Mouse (Mus musculus) heart, embryonic 12.5 days (tissue): ENCODE measurements around the gene Caln1. TPM values are rescaled to one million over a fixed set of nuclear protein-coding genes. Genes with fewer than 3 reads are reported as not detected.

Source experiments
- ATAC-seq: fragments of 200-750 bp; cut with Nextera tagmentation; 2 replicates; pipeline ENCODE4 v1.8.0; 2017; ENCODE audit warnings: moderate TSS enrichment, moderate library complexity; ENCODE audit not compliant: insufficient number of reproducible peaks, low FRiP score
- H3K27ac ChIP-seq: fragments of 300-500 bp; sonication (generic); 2 replicates; pipeline ENCODE4 v1.5.1; 2016; ENCODE audit warnings: mild to moderate bottlenecking, moderate library complexity; ENCODE audit not compliant: poor library complexity, severe bottlenecking
- H3K27me3 ChIP-seq: fragments of 300-500 bp; sonication (generic); replicated peaks from 2 replicates; pipeline ENCODE4 v1.6.1; 2016; ENCODE audit warnings: mild to moderate bottlenecking, moderate library complexity
- H3K36me3 ChIP-seq: fragments of 300-500 bp; sonication (generic); 2 replicates; pipeline ENCODE4 v1.6.1; 2016; ENCODE audit warnings: mild to moderate bottlenecking, moderate library complexity
- H3K4me1 ChIP-seq: fragments of 300-500 bp; sonication (generic); replicated peaks from 2 replicates; pipeline ENCODE4 v1.6.1; 2016; ENCODE audit warnings: mild to moderate bottlenecking
- H3K4me2 ChIP-seq: fragments of 300-500 bp; sonication (generic); 2 replicates; pipeline ENCODE4 v1.6.1; 2016; ENCODE audit warnings: mild to moderate bottlenecking, moderate library complexity
- H3K4me3 ChIP-seq: fragments of 300-500 bp; sonication (generic); 2 replicates; pipeline ENCODE4 v1.5.1; 2016; ENCODE audit warnings: mild to moderate bottlenecking
- H3K9ac ChIP-seq: fragments of 300-500 bp; sonication (generic); 2 replicates; pipeline ENCODE4 v1.6.1; 2016; ENCODE audit warnings: mild to moderate bottlenecking, moderate library complexity
- H3K9me3 ChIP-seq: fragments of 300-500 bp; sonication (generic); replicated peaks from 2 replicates; pipeline ENCODE4 v1.6.1; 2016; ENCODE audit warnings: mild to moderate bottlenecking, moderate library complexity
- WGBS: fragments of 180-500 bp; shearing (Covaris S2); methylation state at CpG from one replicate; pipeline ENCODE4 v1.1.7; 2016; 5-methylcytosine and 5-hydroxymethylcytosine counted together
- polyA plus RNA-seq: library from polyadenylated mRNA; unstranded; fragments of >200 nt; fragmentation: Nextera tagmentation; extraction: Ambion mirVana; gene quantifications from 2 replicates; pipeline ENCODE4 v1.2.1, GENCODE M21; 2016

The Caln1 gene
- polyA plus RNA-seq, 1 experiment from 2014 or later = 0.03 TPM

DNA sequence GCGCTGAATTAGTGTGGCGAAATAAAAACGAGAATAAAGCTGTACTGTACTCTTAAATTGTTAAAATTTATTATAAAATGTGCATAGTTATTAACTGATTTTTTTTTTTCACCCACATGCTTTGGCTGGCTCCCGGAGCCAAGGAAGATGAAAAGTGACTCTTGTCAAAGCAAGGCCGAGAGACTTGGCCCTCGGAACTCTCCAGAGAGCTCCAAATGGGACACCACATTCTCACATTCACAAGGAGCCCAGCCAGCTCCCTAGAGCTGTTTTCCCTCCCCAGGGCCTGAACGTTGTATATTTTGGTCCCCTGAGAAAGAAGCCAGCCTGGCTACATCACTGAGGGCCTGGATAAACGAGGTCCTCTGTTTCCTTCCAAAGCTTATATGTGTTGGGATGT lies 25.1 kb downstream of the Caln1 start:
- WGBS = 67% methylated on average over 8 of the region's 8 CpGs
- Histone ChIP-seq H3K4me3 (no peak overlapping the region), H3K4me1 (no peaks in the 10 kb centered on the region), H3K27me3 (no peaks in the 10 kb centered on the region), H3K36me3 (no peaks in the 10 kb centered on the region), H3K4me2 (no peak overlapping the region), H3K9me3 (peaks cover 15% of the 10 kb centered on the region; the same call in 1 of the 2 replicates), H3K9ac (no peak overlapping the region), H3K27ac (no peak overlapping the region)
- no peak for ATAC-seq

DNA sequence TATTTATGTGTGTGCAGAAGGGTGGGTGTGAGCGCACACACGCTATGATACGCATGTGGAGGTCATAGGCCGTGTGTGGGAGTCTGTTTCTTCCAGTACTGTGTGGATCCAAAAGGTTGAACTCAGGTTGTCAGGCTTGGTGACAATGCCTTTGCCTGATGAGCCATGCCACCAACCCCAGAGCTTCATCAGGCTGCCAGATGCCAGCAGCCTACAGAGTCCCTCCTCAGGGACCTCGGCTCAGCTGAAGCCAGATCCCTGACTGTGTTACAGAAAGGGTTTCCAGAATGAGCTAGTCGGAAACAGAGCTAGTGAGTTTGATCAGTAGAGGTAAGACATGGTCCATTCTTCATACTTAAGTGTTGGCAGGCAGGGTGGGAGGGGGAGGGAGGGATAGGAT lies 25.9 kb downstream of the Caln1 start:
- Histone ChIP-seq H3K36me3 (no peaks in the 10 kb centered on the region), H3K4me2 (no peak overlapping the region), H3K9me3 (peaks cover 15% of the 10 kb centered on the region; the same call in 1 of the 2 replicates), H3K4me3 (no peak overlapping the region), H3K9ac (no peak overlapping the region), H3K27me3 (no peaks in the 10 kb centered on the region), H3K4me1 (no peaks in the 10 kb centered on the region), H3K27ac (no peak overlapping the region)
- no peak for ATAC-seq
- WGBS = 66% methylated on average over 6 of the region's 6 CpGs

DNA sequence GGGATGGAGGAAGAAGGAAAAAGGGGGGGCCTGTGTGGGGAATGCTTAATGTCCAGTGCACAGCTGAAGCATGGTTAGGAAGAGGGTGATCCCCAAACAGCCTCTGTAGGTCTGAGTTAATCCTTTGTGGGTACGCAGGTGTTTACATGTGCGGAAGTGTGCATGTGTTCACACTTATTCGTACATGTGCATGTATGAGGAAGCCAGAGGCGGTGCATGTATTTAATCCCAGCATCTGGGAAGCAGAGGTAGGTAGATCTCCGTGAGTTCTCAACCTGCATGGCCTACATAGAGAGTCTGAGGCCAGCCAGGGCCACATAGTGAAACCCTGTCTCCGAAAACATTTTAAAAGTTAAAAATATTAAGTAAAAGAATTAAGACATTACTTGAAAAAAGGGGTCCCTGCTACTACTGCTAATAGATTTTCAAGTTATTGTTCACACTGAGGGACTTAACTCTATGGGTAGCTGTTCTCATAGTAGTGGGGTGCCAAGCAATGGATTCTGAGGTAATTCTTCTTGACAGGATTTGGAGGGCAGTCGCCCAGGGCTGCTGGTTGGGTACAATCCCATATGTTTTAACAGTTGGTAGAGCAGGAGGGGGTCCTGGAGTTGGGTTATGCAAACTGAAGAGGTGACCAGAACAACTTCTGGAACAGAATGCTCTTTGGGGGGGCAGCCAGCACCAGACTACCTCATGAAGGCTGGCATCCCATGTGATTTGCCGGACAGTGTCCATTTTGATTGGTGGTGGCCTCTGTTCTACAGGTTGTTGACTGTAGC lies 31.1 kb downstream of the Caln1 start:
- WGBS = 80% methylated on average over 8 of the region's 8 CpGs
- Histone ChIP-seq H3K4me2 (no peak overlapping the region), H3K27ac (no peak overlapping the region), H3K27me3 (no peaks in the 10 kb centered on the region), H3K9ac (no peak overlapping the region), H3K36me3 (no peaks in the 10 kb centered on the region), H3K9me3 (peaks cover 28% of the 10 kb centered on the region), H3K4me3 (no peak overlapping the region), H3K4me1 (no peaks in the 10 kb centered on the region)
- no peak for ATAC-seq

DNA sequence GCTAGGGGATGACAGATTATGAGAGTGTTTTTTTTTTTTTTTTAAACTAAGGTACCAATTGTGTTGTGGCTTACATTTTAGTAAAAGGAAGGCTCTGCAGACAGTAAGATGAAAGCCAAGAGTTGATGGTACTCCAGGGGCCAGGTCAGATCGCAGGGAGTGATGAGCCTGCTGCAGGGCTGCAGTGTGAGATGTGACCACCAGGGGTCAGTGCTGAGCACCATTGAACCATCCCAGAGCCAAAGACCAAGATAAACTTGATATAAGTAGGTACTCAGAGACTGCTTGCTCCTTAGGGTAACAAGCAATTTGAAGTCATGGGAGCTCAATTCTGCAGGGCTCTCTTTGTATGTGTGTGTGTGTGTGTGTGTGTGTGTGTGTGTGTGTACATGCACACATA lies 35.9 kb downstream of the Caln1 start:
- Histone ChIP-seq H3K27ac (no peak overlapping the region), H3K27me3 (no peaks in the 10 kb centered on the region), H3K4me1 (no peaks in the 10 kb centered on the region), H3K9me3 (peaks cover 30% of the 10 kb centered on the region), H3K36me3 (no peaks in the 10 kb centered on the region), H3K9ac (no peak overlapping the region), H3K4me3 (no peak overlapping the region), H3K4me2 (no peak overlapping the region)
- 50% methylated on average over 1 of the region's 1 CpGs for WGBS
- ATAC-seq = no peak

DNA sequence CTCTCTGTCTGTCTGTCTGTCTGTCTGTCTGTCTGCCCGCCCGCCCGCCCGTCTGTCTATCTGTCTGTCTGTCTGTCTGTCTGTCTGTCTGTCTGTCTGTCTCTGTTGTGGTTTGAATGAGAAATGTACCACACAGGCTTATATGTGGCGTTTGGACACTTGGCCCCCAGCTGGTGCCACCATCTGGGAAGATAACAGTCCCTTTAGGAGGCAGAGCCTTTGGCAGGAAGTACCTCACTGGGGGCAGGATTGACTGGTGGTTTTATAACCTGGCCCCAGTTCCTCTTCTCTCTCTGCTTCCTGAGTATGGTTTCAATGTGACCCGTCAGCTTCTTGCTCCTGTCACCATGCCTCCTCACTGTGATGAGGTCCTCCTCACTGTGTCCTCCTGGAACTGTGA lies 40.5 kb downstream of the Caln1 start:
- Histone ChIP-seq H3K36me3 (no peaks in the 10 kb centered on the region), H3K27ac (no peak overlapping the region), H3K4me1 (no peaks in the 10 kb centered on the region), H3K27me3 (no peaks in the 10 kb centered on the region), H3K4me2 (no peak overlapping the region), H3K4me3 (no peak overlapping the region), H3K9ac (no peak overlapping the region), H3K9me3 (peaks cover 41% of the 10 kb centered on the region)
- WGBS = 82% methylated on average over 6 of the region's 6 CpGs
- ATAC-seq = no peak

DNA sequence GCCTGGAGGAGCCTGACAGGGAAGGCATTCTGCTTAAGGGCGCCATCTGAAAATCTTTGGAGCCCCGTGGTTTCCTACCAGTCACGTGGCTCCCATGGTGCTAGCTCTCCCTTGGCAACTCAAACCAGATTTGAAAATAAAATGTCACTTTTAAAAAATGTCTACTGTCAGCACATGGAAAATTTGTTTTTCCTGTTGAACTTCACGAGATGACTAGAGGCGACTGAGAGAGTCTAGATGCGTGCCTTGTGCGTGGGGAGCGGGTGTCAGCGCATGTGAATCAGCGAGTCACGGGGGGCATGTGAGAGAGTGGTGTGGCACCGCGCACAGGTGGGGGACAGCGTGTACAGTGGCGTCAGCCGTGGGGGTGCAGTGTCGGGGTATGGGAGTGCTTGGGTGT lies 42.3 kb downstream of the Caln1 start:
- no peak overlapping the region for H3K4me3 ChIP-seq
- H3K36me3 ChIP-seq = no peaks in the 10 kb centered on the region
- H3K27me3 ChIP-seq = no peaks in the 10 kb centered on the region
- 87% methylated on average over 17 of the region's 17 CpGs for WGBS
- H3K9ac ChIP-seq = no peak overlapping the region
- no peak overlapping the region for H3K4me2 ChIP-seq
- ATAC-seq = no peak
- H3K27ac ChIP-seq = no peak overlapping the region
- peaks cover 41% of the 10 kb centered on the region for H3K9me3 ChIP-seq
- H3K4me1 ChIP-seq = no peaks in the 10 kb centered on the region

DNA sequence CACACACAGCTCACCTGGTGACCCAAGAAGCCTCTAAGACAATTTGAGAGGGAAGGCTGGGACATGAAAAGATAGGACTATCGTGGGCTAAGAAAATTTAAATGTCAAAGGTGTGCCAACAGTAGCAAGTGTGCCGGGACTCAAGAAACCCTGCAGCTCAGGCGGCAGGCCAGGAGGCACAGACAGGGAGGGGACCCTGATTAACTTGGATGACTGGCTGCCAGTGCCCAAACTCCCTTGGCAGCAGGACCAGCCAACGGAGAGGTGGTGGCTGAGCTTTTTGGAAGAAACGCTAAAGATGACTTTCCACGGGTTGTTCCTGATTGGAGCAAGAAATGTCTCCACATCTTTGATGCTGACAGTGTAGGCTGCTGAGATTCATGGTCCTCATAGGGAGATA lies 78.2 kb downstream of the Caln1 start:
- ATAC-seq = no peak
- no peak overlapping the region for H3K27ac ChIP-seq
- H3K4me2 ChIP-seq = no peak overlapping the region
- no peak overlapping the region for H3K9ac ChIP-seq
- H3K27me3 ChIP-seq = peaks cover 73% of the 10 kb centered on the region
- H3K9me3 ChIP-seq = no peaks in the 10 kb centered on the region
- peaks cover 10% of the 10 kb centered on the region for H3K4me1 ChIP-seq
- H3K4me3 ChIP-seq = no peak overlapping the region
- H3K36me3 ChIP-seq = no peaks in the 10 kb centered on the region
- WGBS = 38% methylated on average over 6 of the region's 6 CpGs

DNA sequence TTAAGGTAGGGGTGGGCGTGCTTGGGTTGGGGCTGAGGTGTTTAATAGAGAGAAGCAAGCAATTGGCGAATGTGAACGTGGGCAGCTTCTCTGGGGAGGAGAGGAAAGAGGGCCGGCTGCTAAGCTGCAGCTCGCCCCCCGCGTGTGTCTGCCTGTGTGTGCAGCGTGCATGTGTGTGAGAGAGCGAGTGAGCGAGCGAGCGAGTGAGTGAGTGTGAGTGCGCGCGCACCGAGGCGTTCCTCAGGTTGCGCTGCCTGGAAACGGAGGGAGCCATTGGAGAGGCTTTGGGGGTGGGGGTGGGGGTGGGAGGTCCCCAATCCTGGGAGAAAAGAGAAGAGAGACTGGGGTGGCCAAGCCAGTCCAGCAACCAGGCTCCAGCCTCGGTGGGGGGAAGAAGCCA lies 79.2 kb downstream of the Caln1 start:
- 0 out of 2 replicates have a peak, but pooled peaks have one; percentile 15 for ATAC-seq

DNA sequence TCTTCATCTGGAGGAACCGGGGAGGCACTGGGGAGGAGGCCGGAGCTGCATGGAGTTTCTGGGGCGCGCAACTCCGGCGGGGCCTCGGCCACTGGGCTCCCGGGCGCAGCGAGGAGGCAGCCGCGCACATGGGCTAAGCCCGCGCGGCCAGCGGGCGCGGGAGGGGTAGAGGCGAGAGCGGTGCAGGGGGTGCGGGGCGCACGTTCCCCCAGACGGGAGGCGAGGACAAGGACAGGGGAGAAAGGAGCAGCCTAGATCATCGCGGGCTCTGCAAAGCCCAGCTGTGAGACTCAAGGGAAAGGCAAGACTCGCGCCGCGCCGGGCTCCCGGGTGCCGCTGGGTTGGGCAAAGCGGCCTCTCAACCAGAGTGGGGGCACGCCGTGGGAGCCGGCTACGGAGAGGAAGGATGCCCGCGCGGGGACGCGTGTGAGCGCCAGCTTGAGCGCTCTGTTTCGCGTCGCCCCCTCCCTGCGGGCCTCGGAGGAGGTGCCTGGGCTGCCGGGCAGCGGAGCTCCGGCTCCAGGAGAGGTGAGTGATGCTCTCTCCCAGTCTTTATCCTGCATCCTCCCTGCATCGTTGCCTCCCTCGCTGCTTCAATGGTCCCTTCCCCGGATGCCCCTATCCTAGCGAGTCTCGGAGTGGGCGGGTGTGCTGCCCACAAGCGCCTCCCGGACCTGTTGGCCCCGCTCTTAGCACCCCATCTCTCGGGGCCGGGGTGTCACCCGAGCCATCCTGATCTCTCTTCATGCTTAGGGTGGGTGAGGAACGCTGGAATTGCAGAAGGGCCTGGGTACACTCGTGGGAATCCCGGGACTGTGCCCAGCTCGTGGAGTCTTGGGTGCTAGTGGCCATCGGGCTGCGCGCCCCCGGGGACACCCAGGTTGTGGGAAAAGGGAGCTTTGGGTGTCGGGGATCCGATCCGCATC lies 79.9 kb downstream of the Caln1 start:
- Histone ChIP-seq H3K4me3 (peak overlapping the region; percentile 44), H3K4me1 (peaks cover 10% of the 10 kb centered on the region), H3K9me3 (no peaks in the 10 kb centered on the region), H3K27ac (no peak overlapping the region), H3K4me2 (peak overlapping the region; percentile 79), H3K9ac (no peak overlapping the region), H3K36me3 (no peaks in the 10 kb centered on the region), H3K27me3 (peaks cover 86% of the 10 kb centered on the region)
- 2% methylated on average over 77 of the region's 77 CpGs for WGBS
- ATAC-seq = peak; percentile 28

More for the DNA sequence above, 79.2 kb downstream of the Caln1 start:
- Histone ChIP-seq H3K4me3 (peak overlapping the region; percentile 44), H3K4me2 (peak overlapping the region; percentile 79), H3K9me3 (no peaks in the 10 kb centered on the region), H3K27me3 (peaks cover 81% of the 10 kb centered on the region), H3K27ac (no peak overlapping the region), H3K9ac (no peak overlapping the region), H3K4me1 (peaks cover 10% of the 10 kb centered on the region), H3K36me3 (no peaks in the 10 kb centered on the region)
- 1% methylated on average over 20 of the region's 20 CpGs for WGBS

DNA sequence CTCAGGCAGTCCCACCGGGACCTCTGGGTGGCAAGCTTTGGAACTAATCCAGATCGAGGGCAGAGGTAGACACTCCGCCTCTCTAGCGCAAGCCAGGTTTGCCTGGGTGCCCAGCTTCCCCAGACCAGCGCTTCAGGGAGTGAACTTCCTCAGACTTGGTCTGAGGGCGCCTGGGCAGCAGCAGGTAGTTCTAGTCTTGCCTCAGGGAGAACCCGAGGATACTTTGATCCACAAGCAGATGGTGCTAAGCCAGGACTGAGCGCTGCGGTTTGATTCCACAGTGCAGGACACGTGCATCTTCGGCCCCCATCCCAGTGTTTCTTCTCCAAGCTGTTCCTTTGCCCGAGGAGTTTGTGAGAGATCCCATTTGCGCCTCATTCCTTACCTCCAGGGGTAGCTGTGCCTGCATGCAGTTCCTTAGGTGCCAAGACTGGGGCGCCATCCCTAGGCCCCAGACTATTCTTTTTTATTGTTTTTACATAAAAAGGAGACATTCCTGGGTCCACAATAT lies 80.8 kb downstream of the Caln1 start:
- no peak overlapping the region for H3K4me3 ChIP-seq
- H3K9ac ChIP-seq = no peak overlapping the region
- no peak overlapping the region for H3K4me2 ChIP-seq
- no peak overlapping the region for H3K27ac ChIP-seq
- H3K27me3 ChIP-seq = peaks cover 86% of the 10 kb centered on the region
- no peak for ATAC-seq
- 5% methylated on average over 14 of the region's 14 CpGs for WGBS
- H3K9me3 ChIP-seq = no peaks in the 10 kb centered on the region
- peaks cover 10% of the 10 kb centered on the region for H3K4me1 ChIP-seq
- no peaks in the 10 kb centered on the region for H3K36me3 ChIP-seq

DNA sequence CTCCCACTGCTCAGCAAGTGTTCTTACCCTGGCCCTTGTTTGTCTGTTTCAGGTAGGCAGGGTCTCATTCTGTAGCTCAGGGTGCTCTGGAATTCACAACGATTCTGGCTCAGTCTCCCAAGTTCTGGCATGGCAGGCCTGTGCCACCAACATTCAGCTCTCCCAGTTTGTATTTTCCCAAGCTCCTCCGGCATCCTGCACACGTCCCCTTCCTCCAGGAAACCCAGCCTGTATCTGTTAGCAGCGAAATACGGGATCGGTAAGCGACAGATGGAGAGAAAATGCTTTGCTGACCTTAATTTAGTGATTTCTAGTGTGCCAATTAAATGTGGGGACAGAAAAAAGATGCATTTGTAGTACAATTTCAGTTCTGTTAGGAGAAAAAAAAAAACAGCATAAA lies 88.8 kb downstream of the Caln1 start:
- WGBS = 79% methylated on average over 7 of the region's 7 CpGs
- Histone ChIP-seq H3K4me2 (no peak overlapping the region), H3K9me3 (no peaks in the 10 kb centered on the region), H3K4me1 (no peaks in the 10 kb centered on the region), H3K9ac (no peak overlapping the region), H3K4me3 (no peak overlapping the region), H3K27ac (no peak overlapping the region), H3K36me3 (no peaks in the 10 kb centered on the region), H3K27me3 (peaks cover 10% of the 10 kb centered on the region)
- ATAC-seq = no peak
